Mouse (Mus musculus): Measurements from ENCODE around the gene Acy3. TPM values are rescaled to one million over a fixed set of nuclear protein-coding genes. Genes with fewer than 3 reads are reported as not detected.
"Not testable (repeated sequence)": the region's sequence is repeated elsewhere in the genome, so short reads cannot be mapped to it uniquely, and the experiment has no call there.

Acy3 gene
- total RNA-seq, 2 experiments from 2014 or later, result 1.7 to 2.7 TPM

DNA sequence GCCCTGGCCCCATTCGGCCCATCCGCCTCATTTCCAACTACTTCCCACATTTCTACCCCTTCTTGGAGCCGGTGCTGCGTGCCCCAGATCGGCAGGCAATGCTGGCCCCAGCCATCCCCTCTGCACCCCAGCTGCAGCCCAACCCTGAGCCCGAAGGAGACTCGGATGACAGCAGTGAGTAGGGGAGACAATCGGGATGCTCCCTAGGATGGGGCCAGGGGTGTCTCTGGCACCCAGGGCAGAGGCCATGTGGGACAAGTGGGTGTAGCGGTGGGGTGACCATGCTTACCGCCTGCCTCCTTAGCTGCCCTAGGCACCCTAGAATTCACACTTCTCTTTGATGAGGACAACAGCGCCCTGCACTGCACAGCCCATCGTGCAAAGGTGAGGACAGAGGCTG, 17.3 kb downstream of the Acy3 start:
- no peak for DNase-seq

DNA sequence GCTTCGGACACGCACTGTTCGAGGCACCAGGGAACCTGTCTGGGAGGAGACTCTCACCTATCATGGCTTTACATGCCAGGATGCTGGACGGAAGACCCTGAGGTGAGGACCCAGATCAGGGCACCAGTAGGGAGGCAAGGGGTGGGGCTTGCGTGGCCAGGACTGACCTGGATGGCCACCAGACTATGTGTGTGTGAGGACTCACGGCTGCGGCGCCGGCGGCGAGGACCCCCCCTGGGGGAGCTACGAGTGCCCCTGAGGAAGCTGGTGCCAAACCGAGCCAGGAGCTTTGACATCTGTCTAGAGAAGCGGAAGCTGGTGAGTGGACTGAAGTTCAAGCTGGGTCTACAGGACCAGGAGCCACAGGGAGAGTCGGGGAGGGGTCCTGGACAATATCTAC, 18.0 kb downstream of the Acy3 start:
- DNase-seq, result no peak

DNA sequence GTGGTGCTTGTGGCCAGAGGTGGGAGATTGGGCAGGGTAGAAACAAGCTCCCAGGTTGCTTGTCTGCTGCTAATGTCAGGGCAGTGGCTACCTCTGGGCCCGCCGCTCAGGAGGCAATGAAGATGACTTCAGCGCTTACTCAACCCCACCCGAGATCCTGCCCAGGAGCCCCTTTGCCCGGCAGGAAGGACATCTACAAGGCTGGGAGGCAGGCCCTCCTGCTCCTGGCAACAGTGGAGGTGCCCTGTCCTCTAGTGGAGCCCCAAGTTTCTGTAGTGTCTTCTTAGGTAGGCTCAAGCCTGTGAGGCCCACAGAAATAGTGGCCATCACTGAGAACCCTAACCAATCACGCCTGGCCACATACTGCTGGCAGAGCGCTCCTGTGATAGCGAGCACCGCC, 18.7 kb downstream of the Acy3 start:
- DNase-seq, result no peak

DNA sequence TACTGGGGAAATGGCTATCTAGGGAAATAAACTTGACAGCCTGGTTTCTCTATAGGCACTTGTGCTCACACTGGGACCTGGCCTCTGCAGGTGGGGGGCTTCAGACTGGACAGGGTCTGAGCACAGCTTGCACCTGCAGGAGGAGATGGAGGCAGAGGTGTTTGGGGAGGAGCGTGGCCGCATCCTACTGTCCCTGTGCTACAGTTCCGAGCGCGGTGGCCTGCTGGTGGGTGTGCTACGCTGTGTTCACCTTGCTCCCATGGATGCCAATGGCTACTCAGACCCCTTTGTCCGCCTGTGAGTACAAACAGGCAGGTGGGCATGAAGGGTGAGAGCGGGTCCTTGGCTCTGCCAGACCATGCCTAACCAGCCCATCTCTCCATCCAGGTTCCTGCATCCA, 19.6 kb downstream of the Acy3 start:
- no peak for DNase-seq

DNA sequence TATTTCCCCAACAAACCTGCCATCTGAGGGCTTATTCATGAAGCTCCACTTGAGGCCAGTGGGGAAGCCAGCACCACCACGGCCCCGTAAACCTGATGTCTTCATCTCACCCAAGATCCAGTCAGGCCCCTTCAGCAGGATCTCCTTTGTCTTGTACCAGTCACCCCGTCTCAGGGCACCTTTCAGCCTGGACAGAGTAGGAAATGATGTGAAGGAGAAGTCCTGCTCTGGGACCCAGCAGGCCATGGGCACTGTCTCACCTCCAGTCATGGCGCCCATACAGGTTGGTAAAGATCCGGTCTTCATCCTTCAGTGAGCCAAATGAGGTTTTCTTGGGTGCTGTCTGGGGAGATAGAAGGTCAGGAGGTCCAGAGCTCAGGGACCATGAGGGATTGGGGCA, 24.7 kb downstream of the Acy3 start:
- DNase-seq, result no peak

DNA sequence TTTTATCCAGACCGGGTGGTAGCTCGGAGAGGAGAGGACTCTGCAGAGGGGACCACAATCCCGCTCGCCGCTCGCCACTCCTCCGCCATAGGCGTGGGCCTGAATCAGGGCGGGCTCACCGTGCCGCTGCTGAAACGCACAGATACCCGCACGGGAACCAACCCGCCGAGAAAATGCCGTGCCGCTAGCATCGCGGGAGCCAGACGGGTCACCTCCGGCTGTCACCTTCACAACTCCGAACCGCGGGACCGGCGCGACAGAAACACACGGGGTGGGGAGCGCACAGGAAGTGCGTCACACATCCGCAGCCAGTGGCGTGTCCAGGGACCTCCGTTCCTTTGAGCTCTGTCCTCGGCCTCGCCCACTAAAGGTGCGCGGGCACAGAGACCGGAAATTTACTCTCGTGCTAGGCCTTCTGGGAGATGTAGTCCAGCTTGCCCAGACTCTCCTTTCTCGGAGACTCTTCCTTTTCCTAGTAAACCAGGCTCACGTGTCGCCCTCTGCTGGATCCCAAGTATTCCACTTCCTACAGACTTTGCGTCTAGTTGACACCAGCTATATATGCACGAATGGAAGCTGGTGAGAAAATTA, 26.2 kb downstream of the Acy3 start, which contains the start of gene Ndufv1:
TSS of gene Ndufv1 (minus strand) at position 375 of the 591 bp plus-strand sequence.
- peak; percentile 98 for DNase-seq

DNA sequence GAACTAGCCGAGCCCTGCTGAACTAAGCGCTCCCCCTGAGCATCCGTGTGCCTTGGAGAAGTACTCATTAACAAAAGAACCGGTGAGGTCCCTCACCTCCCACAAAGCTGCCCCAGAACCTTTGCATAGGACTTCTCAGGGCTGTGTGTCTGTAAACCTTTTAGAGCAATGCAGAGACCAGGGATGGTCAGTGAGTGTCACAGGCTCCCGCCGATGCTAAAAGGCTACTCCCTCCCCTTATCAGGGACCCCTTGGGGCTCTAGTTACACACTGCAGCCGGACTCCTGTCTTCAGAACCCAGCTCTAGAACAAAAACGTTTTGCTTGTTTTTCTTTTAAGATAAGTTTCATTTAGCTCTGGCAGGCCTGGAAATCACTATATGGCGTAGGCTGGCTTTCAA, 26.7 kb downstream of the Acy3 start:
- DNase-seq, result no peak

DNA sequence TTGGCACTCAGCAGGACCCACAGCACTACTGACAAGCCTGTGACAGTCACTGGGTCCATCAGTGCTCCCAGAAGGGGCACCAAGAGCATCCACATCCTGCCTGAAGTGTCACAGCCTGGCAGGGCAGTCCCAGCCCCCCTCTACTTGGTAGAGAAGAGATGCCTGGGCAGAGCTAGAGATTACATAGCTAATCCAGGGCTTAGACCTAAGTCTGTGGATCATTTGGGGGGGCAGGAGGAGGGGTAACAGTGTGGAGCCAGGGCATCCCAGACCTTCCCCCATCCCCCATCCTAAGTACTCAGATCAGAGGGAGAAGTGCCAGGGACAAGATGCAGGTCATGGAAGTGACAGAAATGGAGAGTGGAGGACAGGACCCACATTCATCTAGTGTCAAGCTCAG, 28.4 kb downstream of the Acy3 start:
- no peak for DNase-seq

DNA sequence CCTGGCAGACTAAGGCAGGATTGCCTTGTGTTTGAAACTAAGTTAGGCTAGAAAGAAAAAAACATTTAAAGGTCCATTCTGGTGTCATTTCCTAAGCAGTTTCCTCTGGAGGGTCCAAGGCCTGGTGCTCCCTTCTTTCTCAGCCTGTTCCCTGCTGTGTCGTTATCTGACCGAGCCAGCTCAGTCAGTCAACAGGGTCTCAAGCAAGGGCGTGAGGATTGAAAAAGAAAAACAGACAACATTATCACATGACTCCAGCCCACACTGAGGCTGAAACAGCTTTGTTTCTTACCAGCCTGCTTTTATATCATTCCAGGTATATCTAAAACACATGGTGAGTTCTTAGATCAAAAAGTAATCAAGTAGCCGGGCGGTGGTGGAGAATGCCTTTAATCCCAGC, 29.3 kb downstream of the Acy3 start:
- DNase-seq, result no peak

DNA sequence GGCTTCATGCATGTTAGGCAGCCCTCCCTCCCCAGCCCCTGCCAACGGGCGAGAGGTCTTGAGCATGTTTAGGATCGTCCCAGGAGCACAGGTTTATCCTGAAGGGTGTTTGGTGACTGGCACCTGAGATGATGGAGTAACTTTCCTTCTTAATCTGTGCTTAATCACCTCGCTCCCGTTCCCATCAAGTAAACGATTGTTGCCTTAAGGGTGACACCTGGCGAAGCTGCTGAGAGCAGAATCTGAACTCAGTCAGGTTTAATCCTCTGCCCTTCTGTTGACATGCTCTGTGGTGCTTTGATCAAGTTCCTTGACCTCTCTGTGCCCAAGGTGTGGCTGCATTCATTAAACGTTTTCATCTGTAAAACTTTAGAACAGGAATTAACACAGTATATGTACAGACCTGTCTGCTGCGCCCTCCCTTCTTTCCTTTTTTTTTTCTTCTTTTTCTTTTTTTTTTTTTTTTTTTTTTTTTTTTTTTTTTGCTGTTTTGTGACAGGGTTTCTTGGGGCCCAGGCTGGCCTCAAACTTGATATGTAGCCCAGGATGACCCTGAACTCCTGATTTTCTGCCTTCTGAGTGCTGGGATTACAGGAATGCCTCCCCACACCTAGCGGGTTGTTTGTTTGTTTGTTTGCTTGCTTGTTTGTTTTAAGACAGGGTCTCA, 31.7 kb downstream of the Acy3 start:
- DNase-seq, result no peak

DNA sequence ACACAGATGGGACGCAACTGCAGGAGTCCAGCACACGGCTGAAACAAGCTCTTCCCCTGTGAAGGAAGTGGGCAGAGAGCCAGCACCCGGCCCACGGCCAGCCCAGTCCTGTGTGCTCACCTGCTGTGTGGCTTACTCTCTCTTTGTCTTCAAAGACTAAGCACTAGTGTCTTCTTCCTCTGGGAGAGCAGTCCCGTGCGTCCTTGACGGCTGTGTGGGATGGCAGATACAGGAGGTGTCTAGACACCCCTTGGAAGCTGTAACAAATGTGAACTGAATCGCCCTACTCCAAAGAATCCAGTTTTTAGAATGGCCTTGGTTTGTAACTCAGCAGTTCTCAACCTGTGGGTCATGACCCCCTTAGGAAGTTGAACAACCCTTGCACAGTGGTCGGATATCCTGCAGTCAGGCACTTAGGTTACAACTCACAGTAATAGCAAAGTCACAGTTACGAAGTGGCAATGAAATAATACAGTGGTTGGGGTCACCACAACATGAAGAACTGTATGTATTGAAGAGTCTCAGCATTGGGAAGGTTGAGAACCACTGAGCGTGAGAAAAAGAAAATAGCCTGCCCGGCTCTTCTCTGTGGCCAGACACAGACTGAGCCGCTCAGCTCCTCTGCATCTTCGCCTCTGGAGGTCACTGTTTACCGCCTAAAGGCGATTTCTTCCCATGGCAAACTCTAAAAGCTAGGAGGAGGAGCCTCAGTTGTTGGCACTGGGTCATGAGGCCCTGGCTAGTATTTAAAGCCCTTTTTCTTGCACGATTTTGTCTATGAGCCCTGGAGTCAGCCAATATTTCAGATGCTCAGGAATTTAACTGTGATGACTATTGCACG, 32.6 kb downstream of the Acy3 start:
- DNase-seq, result peak; percentile 77

DNA sequence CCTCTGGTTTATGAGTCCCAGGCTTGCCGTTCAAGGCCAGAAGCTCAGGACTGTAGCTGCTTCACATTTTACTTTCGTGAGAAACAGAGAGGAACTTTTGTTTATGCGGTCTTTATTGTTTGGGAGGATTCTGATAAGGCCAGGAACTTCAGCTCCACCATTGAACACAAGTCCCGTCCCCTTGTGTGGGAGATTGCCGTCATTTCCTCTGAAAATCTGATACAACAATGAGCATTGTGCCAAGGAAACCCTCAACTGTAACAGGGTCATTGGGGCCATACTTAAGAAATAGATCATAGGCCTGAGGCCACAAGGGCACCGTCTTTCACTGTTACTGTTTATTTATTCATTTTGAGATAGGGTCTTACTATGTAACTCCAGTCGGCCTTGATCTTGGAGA, 36.8 kb downstream of the Acy3 start:
- no peak for DNase-seq

DNA sequence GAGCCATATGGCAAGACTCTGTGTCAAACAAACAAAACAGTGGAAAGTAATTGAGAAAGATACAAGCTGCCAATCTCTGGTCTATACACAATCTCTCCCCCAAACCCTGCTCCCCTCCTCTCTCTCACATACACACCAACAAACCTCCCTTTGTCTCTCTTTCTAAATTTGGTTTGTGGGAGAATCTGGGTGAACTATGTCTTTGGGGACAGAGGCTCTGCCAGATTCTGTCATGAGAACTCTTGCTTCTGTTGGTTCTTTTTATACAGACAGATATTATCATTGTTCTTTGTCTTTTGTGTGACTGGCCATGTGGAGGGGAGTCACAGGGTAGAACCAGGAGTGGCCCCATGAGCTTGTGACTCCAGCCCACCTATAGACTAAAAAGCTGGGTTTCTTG, 41.2 kb downstream of the Acy3 start:
- DNase-seq, result no peak

DNA sequence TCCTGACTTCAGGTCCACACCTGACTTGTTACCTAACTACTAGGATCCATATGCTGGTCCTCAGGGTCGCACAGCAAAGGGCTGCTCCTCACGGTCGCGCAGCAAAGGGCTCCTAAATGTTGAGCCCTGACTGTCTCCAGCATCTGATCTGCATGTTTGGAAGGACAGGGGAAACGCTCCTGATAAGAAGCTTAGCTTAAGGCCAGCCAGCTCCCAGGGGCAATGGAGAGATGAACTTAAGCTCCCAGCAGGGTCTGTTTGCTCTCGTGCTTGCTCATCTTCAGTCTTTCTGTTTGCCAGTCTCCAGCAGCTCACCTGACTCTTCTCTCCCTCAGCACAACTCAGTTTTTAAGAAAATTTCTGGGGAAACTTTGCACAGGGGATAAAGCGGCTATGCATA, 46.3 kb downstream of the Acy3 start:
- DNase-seq, result no peak

DNA sequence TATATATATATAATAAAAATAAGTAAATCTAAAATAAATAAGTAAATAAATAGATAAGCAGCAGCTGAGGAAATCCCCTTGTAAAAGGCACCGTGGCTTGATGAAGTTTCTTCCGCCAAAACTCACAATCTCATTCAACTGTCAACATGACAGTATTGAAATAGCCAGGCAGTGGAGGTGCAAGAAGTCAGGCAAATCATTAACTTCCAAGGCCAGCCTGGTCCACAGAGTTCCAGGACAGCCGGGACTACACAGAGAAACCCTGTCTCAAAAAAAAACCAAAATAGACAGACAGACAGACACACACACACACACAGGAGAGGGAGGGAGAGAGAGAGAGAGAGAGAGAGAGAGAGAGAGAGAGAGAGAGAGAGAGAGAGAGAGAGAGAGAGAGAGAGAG, 46.9 kb downstream of the Acy3 start:
- DNase-seq, result no peak

DNA sequence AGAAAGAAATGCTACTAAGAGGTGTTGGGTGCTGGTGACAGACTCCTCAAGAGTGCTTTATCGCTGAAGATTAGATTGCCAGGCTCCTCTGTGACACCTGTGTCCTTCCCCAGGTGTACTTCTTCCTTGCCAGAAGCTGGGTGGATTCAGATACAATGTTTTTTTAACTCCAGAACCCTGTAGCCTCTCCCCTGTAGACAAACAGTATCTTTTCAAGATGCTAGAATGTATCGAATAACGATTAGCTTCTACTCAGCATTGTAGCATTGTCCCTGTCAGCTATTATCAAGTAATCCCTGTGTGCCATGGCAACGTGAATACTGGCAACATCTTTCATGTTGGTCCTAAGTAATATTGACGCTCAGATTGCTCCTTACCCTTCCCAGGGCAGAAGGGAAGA, 47.4 kb downstream of the Acy3 start:
- no peak for DNase-seq

DNA sequence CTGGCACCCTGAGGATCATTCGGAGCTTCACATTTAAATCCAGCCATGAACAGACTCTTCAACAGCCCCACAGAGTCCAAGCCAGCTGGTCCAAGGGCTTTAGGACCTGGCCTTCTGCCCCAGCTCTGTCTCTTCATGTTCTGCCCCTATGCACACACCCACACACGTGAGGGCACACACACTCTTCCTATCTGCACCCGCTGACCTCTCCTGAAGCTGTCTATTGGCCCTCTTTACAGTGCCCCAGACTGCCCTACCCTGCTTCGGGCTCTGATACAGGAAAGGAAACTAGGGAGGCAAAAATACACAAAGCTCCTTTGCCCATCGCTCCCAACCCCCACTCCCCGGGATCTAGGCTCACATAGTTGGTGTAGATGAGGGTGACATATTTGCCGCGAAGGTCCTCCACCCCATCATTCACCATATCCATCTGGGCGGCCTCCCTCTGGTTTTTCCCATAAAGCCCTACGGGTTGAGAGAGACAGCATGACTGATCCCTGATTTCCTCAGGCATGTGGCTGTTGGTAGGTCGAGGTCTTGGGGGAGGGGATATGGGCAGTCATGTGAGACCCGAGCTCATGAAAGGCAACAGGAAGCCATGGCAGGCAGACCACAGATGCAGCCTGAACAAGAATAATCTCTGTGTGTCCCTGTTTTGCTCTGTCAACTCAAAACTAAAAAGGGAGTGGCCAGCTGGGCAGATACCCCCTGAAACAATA, 50.1 kb downstream of the Acy3 start:
- DNase-seq, result no peak

DNA sequence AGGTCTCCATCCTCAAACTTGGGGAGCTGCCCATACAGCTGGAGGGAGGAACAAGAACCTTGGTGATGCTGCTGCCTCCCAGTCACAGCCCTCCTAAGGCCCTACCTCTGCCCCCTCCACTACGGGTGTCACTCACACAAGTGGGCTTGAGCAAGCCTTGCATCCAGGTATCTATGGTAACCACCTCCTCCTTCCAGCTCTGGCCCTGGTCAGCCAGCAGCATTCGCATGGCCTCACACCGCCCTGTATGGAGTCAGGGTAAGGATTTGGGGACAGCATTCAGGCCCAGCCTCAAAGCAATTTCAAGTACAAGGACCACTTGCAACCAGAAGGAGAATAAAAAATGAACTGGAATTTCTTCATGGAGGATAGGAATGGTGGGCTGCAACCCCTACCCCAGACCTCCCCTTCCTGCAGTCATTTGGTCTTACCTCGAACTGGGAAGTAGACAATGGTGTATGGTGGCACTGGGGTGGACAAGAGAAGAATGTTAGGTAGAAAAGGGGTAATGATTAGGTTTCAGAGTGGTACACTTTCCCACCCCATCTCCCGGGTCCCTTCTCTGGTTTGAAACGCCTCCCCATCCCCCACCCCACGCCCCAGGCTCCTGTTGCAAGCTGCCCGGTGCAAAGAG, 50.9 kb downstream of the Acy3 start:
- not testable (repeated sequence) for DNase-seq

DNA sequence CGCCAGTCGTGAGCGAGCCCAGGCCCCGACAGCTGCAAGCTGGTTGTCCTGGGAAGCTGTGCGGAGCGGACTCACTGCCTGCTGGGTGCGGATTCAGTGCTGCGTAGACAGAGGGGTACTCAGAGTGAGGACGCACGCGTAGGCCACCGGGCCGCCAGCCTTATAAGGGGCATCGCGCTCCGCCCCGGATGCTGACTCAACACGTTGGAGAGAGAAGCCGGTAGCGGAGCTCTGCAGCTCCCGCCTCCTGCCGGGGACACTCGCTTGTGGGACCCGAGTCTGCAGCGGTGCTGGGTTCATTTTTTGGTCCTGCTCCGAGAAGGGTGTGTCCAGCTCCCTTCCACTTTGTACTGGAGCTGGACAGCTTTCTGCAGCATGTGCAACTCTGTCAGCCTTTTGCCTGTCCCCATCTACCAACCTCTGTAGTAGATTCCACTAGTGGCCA, 51.4 kb downstream of the Acy3 start, which contains the start of gene Gstp1:
TSS of gene Gstp1 (minus strand) at position 198 of the 445 bp plus-strand sequence.
- DNase-seq, result peak; percentile 88
